Mouse (Mus musculus) thymus, adult 2 months (tissue): ENCODE measurements at regions not wholly inside any gene's neighbourhood (a gene's known extent, or its start where the extent isn't known, plus 50 kb on each side); places are given as distances from the start of the nearest gene placed in this dataset.

Experiments used
- CTCF ChIP-seq: fragments of 200-500 bp; IDR thresholded peaks from 2 replicates; pipeline ENCODE4 v1.5.1; 2012; ENCODE audit warnings: mild to moderate bottlenecking, control low read depth, low read length, moderate library complexity, borderline replicate concordance; ENCODE audit not compliant: control insufficient read depth, poor library complexity, insufficient read depth; ENCODE audit errors: extremely low read depth
- POLR2A ChIP-seq: fragments of 200-500 bp; IDR thresholded peaks from 2 replicates; pipeline ENCODE4 v1.6.1; 2012; ENCODE audit warnings: mild to moderate bottlenecking, low read length, control low read depth, moderate library complexity; ENCODE audit not compliant: control insufficient read depth, poor library complexity, insufficient read depth; ENCODE audit errors: extremely low read depth

DNA sequence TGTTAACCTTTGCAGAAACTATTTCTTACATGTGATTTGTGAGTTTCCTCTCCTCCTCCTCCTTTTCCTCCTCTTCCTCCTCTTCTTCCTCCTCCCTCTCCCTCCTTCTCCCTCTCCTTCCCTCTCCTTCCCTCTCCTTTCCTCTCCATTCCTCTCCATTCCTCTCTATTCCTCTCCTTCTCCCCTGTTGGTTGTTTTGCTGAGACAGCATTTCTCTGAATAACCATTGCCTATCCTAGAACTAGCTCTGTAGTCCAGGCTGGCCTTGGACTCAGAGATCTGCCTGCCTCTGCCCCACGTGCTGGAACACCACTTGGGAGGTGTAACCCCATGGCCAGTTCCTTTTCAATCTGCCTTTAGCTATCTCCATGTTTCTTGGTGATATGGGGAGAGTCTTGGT, 133.7 kb upstream of the Gdnf start:
- TF ChIP-seq CTCF, result no peak
- TF ChIP-seq POLR2A, result no peak
